Mouse (Mus musculus) heart, embryonic 16.5 days (tissue): Measurements from ENCODE around the gene Anks1. TPM values are rescaled to one million over a fixed set of nuclear protein-coding genes. Genes with fewer than 3 reads are reported as not detected.

ENCODE experiments used
- ATAC-seq: fragments of 200-750 bp; cut with Nextera tagmentation; replicated peaks from 2 replicates; pipeline ENCODE4 v1.8.0; 2017; ENCODE audit warnings: moderate number of reproducible peaks; ENCODE audit not compliant: insufficient read depth, low FRiP score; ENCODE audit errors: extremely low read depth
- H3K27ac ChIP-seq: fragments of 300-500 bp; sonication (generic); 2 replicates; pipeline ENCODE4 v1.5.1; 2014; ENCODE audit warnings: mild to moderate bottlenecking, low read length, control low read depth, moderate library complexity
- H3K27me3 ChIP-seq: fragments of 300-500 bp; sonication (generic); 2 replicates; pipeline ENCODE4 v1.6.1; 2014; ENCODE audit warnings: low read length, mixed read lengths; ENCODE audit not compliant: control insufficient read depth, insufficient read depth
- H3K36me3 ChIP-seq: fragments of 300-500 bp; sonication (generic); 2 replicates; pipeline ENCODE4 v1.6.1; 2014; ENCODE audit not compliant: control insufficient read depth, insufficient read depth
- H3K4me1 ChIP-seq: fragments of 300-500 bp; sonication (generic); 2 replicates; pipeline ENCODE4 v1.6.1; 2014; ENCODE audit warnings: low read length, mixed read lengths; ENCODE audit not compliant: control insufficient read depth, insufficient read depth
- H3K4me2 ChIP-seq: fragments of 300-500 bp; sonication (generic); 2 replicates; pipeline ENCODE4 v1.6.1; 2014; ENCODE audit warnings: low read depth, mild to moderate bottlenecking, control low read depth, low read length
- H3K4me3 ChIP-seq: fragments of 300-500 bp; sonication (generic); 2 replicates; pipeline ENCODE4 v1.5.1; 2014; ENCODE audit warnings: mild to moderate bottlenecking, control low read depth, low read length
- H3K9ac ChIP-seq: fragments of 300-500 bp; sonication (generic); 2 replicates; pipeline ENCODE4 v1.6.1; 2014; ENCODE audit warnings: low read length, control low read depth
- H3K9me3 ChIP-seq: fragments of 300-500 bp; sonication (generic); replicated peaks from 2 replicates; pipeline ENCODE4 v1.6.1; 2016; ENCODE audit warnings: low read length; ENCODE audit not compliant: control insufficient read depth
- WGBS: fragments of 180-500 bp; shearing (Covaris S2); extraction: QIAGEN DNeasy Blood & Tissue Kit; methylation state at CpG from one replicate; pipeline ENCODE4 v1.1.7; 2014; 5-methylcytosine and 5-hydroxymethylcytosine counted together
- polyA plus RNA-seq: library from polyadenylated mRNA; unstranded; fragments of >200 nt; fragmentation: Nextera tagmentation; extraction: Ambion mirVana; gene quantifications from 2 replicates; pipeline ENCODE4 v1.2.1, GENCODE M21; 2015

Anks1 gene
- polyA plus RNA-seq, 1 experiment from 2014 or later: 11.4 TPM

- H3K4me1 ChIP-seq: peaks cover 22% of the 10 kb centered on the region
- ATAC-seq: no peak
- no peak overlapping the region for H3K27ac ChIP-seq
- no peaks in the 10 kb centered on the region for H3K36me3 ChIP-seq
- no peak overlapping the region for H3K9ac ChIP-seq
- no peaks in the 10 kb centered on the region for H3K27me3 ChIP-seq
- H3K4me3 ChIP-seq: no peak overlapping the region
- 75% methylated on average over 11 of the region's 11 CpGs for WGBS
- no peak overlapping the region for H3K4me2 ChIP-seq
- no peaks in the 10 kb centered on the region for H3K9me3 ChIP-seq
Observed at GRCm38 (mm10) chr17:27922174-27922712, 13.1 kb downstream of the Anks1 start.

GRCm38 (mm10) chr17:27925054-27925453, 15.9 kb downstream of the Anks1 start:
- ATAC-seq: no peak
- H3K27ac ChIP-seq: no peak overlapping the region
- H3K9me3 ChIP-seq: no peaks in the 10 kb centered on the region
- H3K36me3 ChIP-seq: no peaks in the 10 kb centered on the region
- no peak overlapping the region for H3K9ac ChIP-seq
- no peaks in the 10 kb centered on the region for H3K27me3 ChIP-seq
- 67% methylated on average over 4 of the region's 4 CpGs for WGBS
- H3K4me2 ChIP-seq: no peak overlapping the region
- peaks cover 18% of the 10 kb centered on the region for H3K4me1 ChIP-seq
- no peak overlapping the region for H3K4me3 ChIP-seq

DNA sequence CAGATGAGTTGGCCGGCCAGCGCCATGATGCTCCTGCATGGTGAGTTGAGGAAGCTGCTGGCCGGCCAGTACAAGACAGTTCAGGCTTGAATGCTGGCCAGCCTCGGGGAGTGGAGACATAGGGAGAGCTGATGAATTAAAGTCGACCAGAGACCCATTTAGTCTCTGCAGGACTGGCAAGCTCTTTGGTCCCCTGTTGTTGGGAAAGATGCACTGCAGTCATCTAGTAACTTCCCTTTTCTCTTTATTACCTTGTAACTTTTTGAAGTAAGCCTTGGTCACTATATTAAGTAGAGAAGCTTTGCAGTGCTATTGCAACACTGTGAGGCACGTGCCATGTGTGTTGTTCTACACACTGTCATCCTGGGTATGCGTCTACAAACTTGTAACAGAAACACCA, 16.4 kb downstream of the Anks1 start:
- H3K36me3 ChIP-seq: no peaks in the 10 kb centered on the region
- ATAC-seq: no peak
- no peak overlapping the region for H3K4me3 ChIP-seq
- H3K4me1 ChIP-seq: peaks cover 15% of the 10 kb centered on the region
- no peak overlapping the region for H3K27ac ChIP-seq
- H3K4me2 ChIP-seq: no peak overlapping the region
- no peaks in the 10 kb centered on the region for H3K9me3 ChIP-seq
- H3K9ac ChIP-seq: no peak overlapping the region
- 61% methylated on average over 7 of the region's 7 CpGs for WGBS
- no peaks in the 10 kb centered on the region for H3K27me3 ChIP-seq

DNA sequence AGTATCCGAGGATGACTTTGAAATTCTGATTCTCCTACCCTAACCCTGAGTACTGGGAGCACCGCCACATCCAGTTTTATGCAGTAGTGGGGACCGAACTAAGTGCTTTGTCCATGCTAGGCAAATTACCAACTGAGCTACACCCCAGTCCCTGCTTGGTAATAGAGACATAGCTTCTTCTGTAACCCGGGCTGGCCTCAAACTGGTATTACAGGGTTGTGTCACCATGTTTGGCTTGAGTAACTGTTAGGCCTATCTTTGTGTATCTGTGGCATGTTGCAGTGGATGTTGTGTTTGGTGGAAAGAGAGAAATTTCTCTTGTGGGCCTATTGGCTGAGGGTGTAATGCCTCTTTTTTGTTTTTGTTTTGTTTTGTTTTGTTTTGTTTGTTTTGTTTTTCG, 21.2 kb downstream of the Anks1 start:
- Histone ChIP-seq H3K4me2 (no peak overlapping the region), H3K9me3 (no peaks in the 10 kb centered on the region), H3K27me3 (no peaks in the 10 kb centered on the region), H3K9ac (no peak overlapping the region), H3K36me3 (no peaks in the 10 kb centered on the region), H3K27ac (no peak overlapping the region), H3K4me3 (no peak overlapping the region), H3K4me1 (peaks cover 15% of the 10 kb centered on the region)
- ATAC-seq: no peak
- WGBS: 89% methylated on average over 5 of the region's 5 CpGs

GRCm38 (mm10) chr17:27931826-27932225, 22.7 kb downstream of the Anks1 start:
- ATAC-seq: no peak
- no peaks in the 10 kb centered on the region for H3K27me3 ChIP-seq
- no peaks in the 10 kb centered on the region for H3K36me3 ChIP-seq
- peaks cover 6% of the 10 kb centered on the region for H3K4me1 ChIP-seq
- no peaks in the 10 kb centered on the region for H3K9me3 ChIP-seq
- H3K9ac ChIP-seq: no peak overlapping the region
- H3K4me2 ChIP-seq: no peak overlapping the region
- 76% methylated on average over 4 of the region's 4 CpGs for WGBS
- no peak overlapping the region for H3K4me3 ChIP-seq
- H3K27ac ChIP-seq: no peak overlapping the region

DNA sequence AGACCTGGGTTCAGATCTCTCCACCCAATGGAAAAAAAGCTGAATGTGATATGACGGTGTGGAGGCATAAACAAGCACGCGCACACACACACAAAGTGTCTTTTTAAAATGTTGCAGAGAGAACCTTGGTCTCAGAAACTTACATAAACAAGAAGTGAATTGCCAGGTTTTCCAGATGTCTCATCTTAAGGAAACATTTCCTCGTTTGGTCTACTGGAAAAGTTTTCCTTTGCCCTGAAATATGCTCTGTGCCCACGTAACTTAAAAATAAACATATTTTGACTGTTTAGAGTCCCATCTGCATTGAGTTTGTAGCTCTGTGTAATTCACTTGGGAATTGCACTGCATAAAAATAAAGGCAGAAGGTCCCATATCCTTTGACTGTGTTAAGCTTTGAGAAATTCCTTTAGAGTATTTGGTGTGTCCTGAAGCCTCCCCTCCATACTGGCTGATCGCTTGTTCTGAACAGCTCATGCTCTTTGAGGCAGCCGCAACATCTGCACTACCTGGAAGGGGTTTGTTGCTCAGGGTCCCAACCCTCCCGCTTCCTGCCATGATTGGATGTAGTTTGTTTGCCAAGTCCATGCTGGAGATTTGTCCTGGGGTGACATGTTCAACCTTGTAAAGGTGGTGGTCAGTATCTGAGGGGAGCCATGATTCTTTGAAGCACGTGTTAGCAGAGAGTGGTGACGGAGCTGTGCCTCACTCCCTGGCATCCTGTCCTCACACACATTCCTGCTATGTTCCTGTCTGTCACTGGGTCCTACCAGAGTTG, 25.2 kb downstream of the Anks1 start:
- no peaks in the 10 kb centered on the region for H3K36me3 ChIP-seq
- no peak overlapping the region for H3K4me3 ChIP-seq
- ATAC-seq: no peak
- H3K9me3 ChIP-seq: no peaks in the 10 kb centered on the region
- WGBS: 81% methylated on average over 10 of the region's 10 CpGs
- no peaks in the 10 kb centered on the region for H3K27me3 ChIP-seq
- no peak overlapping the region for H3K27ac ChIP-seq
- H3K9ac ChIP-seq: no peak overlapping the region
- H3K4me1 ChIP-seq: peaks cover 16% of the 10 kb centered on the region
- no peak overlapping the region for H3K4me2 ChIP-seq

- no peak overlapping the region for H3K27ac ChIP-seq
- no peak for ATAC-seq
- peaks cover 24% of the 10 kb centered on the region for H3K4me1 ChIP-seq
- no peaks in the 10 kb centered on the region for H3K27me3 ChIP-seq
- WGBS: 66% methylated on average over 3 of the region's 3 CpGs
- no peak overlapping the region for H3K4me2 ChIP-seq
- H3K36me3 ChIP-seq: no peaks in the 10 kb centered on the region
- no peaks in the 10 kb centered on the region for H3K9me3 ChIP-seq
- H3K9ac ChIP-seq: no peak overlapping the region
- no peak overlapping the region for H3K4me3 ChIP-seq
Observed at GRCm38 (mm10) chr17:27935091-27935490, 26.0 kb downstream of the Anks1 start.

DNA sequence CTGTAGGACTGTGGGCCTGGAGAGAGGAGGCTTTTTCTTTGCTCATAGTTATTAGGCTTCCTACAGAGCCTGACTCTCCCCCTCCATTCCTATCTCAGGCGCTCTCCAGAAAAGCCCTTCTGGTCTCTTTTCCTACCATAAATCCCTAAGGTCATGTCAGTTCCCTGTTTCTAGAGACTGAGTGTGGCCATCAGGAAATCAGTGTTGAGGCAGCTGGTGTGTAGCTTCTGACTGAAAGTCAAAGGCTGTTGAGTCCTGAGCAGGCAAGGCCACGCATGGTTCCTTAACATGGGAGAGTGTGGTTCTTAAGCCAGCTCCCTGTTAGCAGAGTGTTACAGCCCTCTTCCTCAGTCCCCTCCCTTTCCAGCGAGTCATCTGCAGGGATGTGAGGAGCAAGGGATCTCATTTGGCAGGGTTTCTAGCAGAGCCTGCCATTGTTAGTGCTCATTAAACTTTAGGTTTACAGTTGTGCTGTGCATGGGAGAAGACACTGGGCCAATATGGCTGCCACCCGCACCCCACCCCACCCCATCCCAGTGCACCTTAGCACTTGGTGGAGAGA, 28.0 kb downstream of the Anks1 start:
- peaks cover 39% of the 10 kb centered on the region for H3K4me1 ChIP-seq
- no peak overlapping the region for H3K9ac ChIP-seq

GRCm38 (mm10) chr17:27938121-27938754, 29.1 kb downstream of the Anks1 start:
- no peak overlapping the region for H3K4me2 ChIP-seq
- no peaks in the 10 kb centered on the region for H3K9me3 ChIP-seq
- peaks cover 39% of the 10 kb centered on the region for H3K4me1 ChIP-seq
- H3K27ac ChIP-seq: peak overlapping the region; percentile 66
- WGBS: 56% methylated on average over 12 of the region's 12 CpGs
- no peak overlapping the region for H3K9ac ChIP-seq
- H3K36me3 ChIP-seq: no peaks in the 10 kb centered on the region
- no peaks in the 10 kb centered on the region for H3K27me3 ChIP-seq
- no peak overlapping the region for H3K4me3 ChIP-seq
- ATAC-seq: 0 out of 2 replicates have a peak, but pooled peaks have one; percentile 28

More for the DNA sequence above, 28.0 kb downstream of the Anks1 start:
- WGBS: 83% methylated on average over 4 of the region's 4 CpGs
- H3K27me3 ChIP-seq: no peaks in the 10 kb centered on the region
- no peak overlapping the region for H3K27ac ChIP-seq
- H3K9me3 ChIP-seq: no peaks in the 10 kb centered on the region
- H3K4me3 ChIP-seq: no peak overlapping the region
- no peak for ATAC-seq
- no peaks in the 10 kb centered on the region for H3K36me3 ChIP-seq
- no peak overlapping the region for H3K4me2 ChIP-seq
